ENCODE assay signal across 23 mouse cellular contexts in genomic region chr16:87366445-87366844, GRCm38 (mm10).
"Had no signal": no experiment of that assay in that cellular context is flagged by ENCODE, and none has a peak within 500 bp of the region (broad histone marks: within the 10 kb centered on the region; RNA-seq: fewer than 3 reads in every experiment).

No protein-coding gene starts in this region.

- H3K4me2 ChIP-seq: intestine, embryonic 15.5 days; limb, embryonic 13.5 days; liver, embryonic 12.5 days; liver, embryonic 15.5 days; lung, embryonic 15.5 days; neural tube, embryonic 12.5 days; neural tube, embryonic 15.5 days had no signal

- DNase-seq: layer of hippocampus, postnatal 36 days; liver; lung, adult 18-20 months; lung, postnatal 10 days; lung, postnatal 36 days; midbrain, embryonic 14.5 days; right cerebral cortex, adult 18-20 months; right cerebral cortex, postnatal 14 days; right cerebral cortex, postnatal 4 days; thymus, adult 2 months; thymus, postnatal 14 days; thymus, postnatal 4 days had no signal

- H3K4me1 ChIP-seq: liver, embryonic 12.5 days; liver, embryonic 15.5 days; megakaryocyte, embryonic 14.5 days; midbrain, embryonic 10.5 days; neural tube, embryonic 12.5 days; neural tube, embryonic 15.5 days had no signal

- H3K4me3 ChIP-seq: intestine, embryonic 15.5 days; left cerebral cortex, adult 2 months; limb, embryonic 13.5 days; liver, embryonic 12.5 days; liver, embryonic 15.5 days; lung, embryonic 15.5 days; megakaryocyte, embryonic 14.5 days; midbrain, embryonic 10.5 days; neural tube, embryonic 12.5 days; neural tube, embryonic 15.5 days had no signal

- H3K27ac ChIP-seq: intestine, embryonic 15.5 days; left cerebral cortex, adult 2 months; limb, embryonic 13.5 days; liver, embryonic 12.5 days; liver, embryonic 15.5 days; lung, embryonic 15.5 days; midbrain, embryonic 10.5 days; neural tube, embryonic 12.5 days; neural tube, embryonic 15.5 days; stomach, postnatal 0 days had no signal

- H3K9ac ChIP-seq: intestine, embryonic 15.5 days; limb, embryonic 13.5 days; liver, embryonic 12.5 days; liver, embryonic 15.5 days; lung, embryonic 15.5 days; neural tube, embryonic 12.5 days; neural tube, embryonic 15.5 days had no signal

- H3K36me3 ChIP-seq: intestine, embryonic 15.5 days had no signal

- H3K9me3 ChIP-seq: intestine, embryonic 15.5 days; limb, embryonic 13.5 days; liver, embryonic 12.5 days; liver, embryonic 15.5 days; lung, embryonic 15.5 days; megakaryocyte, embryonic 14.5 days; midbrain, embryonic 10.5 days; neural tube, embryonic 12.5 days; neural tube, embryonic 15.5 days had no signal

- ATAC-seq: intestine, embryonic 15.5 days; liver, embryonic 12.5 days had no signal

- H3K27me3 ChIP-seq: intestine, embryonic 15.5 days; limb, embryonic 13.5 days; liver, embryonic 12.5 days; liver, embryonic 15.5 days; lung, embryonic 15.5 days; megakaryocyte, embryonic 14.5 days; neural tube, embryonic 12.5 days; neural tube, embryonic 15.5 days had no signal
